Mouse (Mus musculus) layer of hippocampus, postnatal 10 days (tissue): ENCODE measurements at regions not wholly inside any gene's neighbourhood (a gene's known extent, or its start where the extent isn't known, plus 50 kb on each side); places are given as distances from the start of the nearest gene placed in this dataset.
A peak's percentile ranks its signal among the peaks of the same experiment; 100 is the strongest.

Experiments used
- DNase-seq, 2 experiments: peaks; one replicate each; pipeline ENCODE4 v3.0.0; 2021; ENCODE audit warnings: low spot score in 2 of 2

GRCm38 (mm10) chr10:114083441-114083840 lies 718.7 kb downstream of the Trhde start:
- no peak for DNase-seq

- DNase-seq = no peak
Observed at GRCm38 (mm10) chr10:114041991-114042390, 760.1 kb downstream of the Trhde start.

DNA sequence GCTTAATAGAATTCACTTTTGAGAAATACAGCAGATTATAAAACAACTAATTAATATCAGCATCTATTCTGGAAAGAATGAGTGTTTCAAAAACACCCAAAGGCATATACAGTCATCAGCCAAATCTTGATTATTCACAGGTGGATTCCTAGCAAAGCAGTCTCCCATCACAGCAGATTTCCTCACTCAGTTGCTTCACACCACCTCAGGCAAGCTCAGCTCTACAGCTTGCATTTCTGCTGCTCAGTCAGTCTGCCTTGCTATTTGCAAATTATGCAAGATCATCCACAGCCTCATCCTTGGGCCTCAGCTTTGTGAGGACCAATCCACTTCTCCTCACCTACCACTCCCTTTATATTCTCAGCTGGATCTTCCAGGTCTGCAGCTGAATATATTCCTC lies 788.7 kb downstream of the Trhde start:
- DNase-seq = no peak

GRCm38 (mm10) chr10:113985376-113985775 lies 816.7 kb downstream of the Trhde start:
- DNase-seq = no peak

DNA sequence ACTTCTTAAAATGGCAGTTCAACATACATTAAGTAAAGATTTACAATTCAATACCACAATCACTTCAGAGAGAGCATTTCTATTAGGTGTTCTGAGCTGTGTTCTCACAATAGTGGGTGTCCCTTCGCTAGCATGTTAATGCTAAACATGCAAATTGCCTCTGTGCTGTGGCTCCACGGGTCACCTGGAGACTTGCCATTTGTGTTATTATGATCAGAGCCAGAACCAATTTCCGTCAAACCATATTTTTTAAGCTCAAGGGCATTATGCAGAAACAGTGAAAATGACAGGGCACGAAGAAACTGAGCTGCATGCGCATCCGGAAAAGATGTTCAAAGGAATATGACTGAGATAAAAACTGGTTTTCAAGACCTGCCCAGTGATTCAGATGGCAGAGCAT lies 829.3 kb downstream of the Trhde start:
- no peak for DNase-seq

- no peak for DNase-seq
Observed at GRCm38 (mm10) chr10:113946801-113947200, 855.3 kb downstream of the Trhde start.

- DNase-seq = no peak
Observed at GRCm38 (mm10) chr10:113939524-113939923, 862.6 kb downstream of the Trhde start.

DNA sequence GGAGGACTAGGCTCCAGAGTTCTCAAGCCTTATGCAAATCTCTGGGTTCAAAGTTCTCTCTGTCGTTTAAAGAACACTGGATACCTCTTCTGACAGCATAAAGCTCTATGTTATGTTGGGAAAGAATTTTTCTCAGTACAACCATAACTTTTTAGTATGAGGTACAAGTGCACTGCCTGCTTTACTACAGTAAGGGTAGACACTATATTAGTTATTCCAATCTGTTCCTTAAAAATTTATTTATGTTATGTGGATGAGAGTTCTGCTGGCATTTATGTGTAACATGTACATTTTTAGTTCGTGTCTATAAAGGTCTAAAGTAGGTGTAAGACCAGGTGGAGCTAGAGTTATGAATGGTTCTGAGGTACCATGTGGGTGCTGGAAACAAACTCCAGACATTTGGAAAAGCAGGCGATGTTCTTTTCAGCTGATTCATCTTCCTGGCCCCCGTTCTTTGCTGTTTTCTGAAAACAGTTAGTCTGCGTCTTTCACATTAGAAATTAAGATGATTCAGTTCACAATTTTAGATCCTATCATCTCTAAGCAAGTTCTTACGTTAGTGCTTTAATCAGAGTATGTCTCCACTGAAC lies 871.8 kb downstream of the Trhde start:
- no peak for DNase-seq

DNA sequence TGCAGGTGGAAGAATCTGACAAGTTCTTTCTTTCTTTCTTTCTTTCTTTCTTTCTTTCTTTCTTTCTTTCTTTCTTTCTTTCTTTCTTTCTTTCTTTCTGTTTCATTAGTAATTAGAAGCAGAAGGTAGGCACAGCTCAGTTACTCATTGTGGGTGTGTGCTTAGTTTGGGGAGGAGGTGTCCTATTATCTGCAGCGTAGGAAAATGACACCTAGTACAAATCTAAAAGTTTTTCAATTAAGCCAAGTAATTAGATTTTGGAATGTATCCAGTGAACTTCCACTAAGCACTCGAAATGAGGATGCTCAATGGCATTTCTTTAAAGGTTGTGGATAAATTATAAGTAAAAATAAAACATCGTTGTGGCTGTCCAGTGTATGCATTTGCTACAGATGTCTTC lies 885.4 kb downstream of the Trhde start:
- DNase-seq = no peak

- no peak for DNase-seq
Observed at GRCm38 (mm10) chr10:113902744-113903143, 899.4 kb downstream of the Trhde start.

DNA sequence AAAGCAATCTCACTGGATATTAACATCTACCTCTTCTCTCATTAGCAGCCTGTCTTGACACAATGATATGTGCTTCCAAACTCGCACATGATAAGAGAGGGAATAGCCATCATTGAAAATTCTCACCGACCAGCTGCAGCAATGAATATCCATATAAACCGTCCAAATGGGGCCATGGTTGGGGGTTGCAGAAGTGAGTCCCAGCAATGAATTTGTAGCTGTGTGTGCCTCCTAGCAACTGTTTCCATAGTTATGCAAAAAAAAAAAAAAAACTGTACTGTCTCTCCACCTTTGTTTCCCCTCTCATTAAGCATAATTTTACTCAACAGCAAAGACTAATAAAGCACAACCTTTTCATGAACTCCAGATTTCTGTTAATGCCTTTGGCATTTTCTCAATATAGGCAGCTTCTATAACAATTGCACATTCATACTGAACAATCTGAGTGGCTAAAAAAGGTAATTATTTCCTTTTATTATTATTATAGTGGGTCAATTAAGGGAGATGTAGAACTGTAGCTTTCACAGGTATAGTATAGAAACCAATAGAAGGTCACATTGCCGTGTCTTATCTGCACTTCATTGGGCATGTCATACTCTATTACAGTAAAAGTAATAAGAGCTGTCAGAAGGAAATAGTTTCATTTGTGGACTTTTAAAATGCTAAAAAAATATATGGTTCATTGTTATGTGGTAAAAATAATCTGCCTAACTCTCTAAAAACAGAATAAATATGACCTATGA lies 927.5 kb downstream of the Trhde start:
- peak in 1 of 2 experiments; percentile 10 for DNase-seq

DNA sequence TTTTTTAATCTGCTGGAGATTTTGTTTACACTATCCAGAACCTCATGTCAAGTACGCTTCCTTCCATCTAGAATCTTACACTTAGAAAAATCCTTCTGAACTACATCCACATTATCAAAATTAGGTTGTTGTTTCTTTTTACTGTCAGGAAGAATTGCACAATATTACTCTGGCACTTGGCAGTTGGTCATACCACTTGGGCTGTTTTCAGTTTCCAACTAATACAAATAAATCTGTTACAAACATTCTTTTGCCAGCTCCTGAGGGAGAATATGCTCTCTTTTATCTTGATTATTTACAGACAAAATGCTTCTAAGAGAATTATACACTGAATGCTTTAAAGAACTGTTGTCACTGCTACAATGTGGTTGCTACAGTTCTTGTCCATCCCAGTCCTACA lies 895.8 kb upstream of the Atxn7l3b start:
- DNase-seq = no peak
